Mouse (Mus musculus) CH12.LX (cell line): ENCODE data around the gene Map7. TPM values are rescaled to one million over a fixed set of nuclear protein-coding genes. Genes with fewer than 3 reads are reported as not detected.

Experiments
- DNase-seq: peaks from one replicate; pipeline ENCODE4 v3.0.0-alpha.2; 2013; ENCODE audit errors: extremely low read depth
- H3K27ac ChIP-seq: 2 replicates; pipeline ENCODE4 v1.5.1; 2012; ENCODE audit warnings: low read depth, mild to moderate bottlenecking, control low read depth, moderate library complexity; ENCODE audit not compliant: insufficient read depth
- H3K27me3 ChIP-seq: replicated peaks from 2 replicates; pipeline ENCODE3; 2012; ENCODE audit warnings: inconsistent platforms
- H3K36me3 ChIP-seq, 2 experiments: replicated peaks in 1 of 2; 2 replicates each; pipeline versions ENCODE3 to v1.6.1; 2012; ENCODE audit warnings: inconsistent platforms in 1 of 2, low read length in 1 of 2, mild to moderate bottlenecking in 1 of 2, mixed read lengths in 1 of 2, moderate library complexity in 1 of 2; ENCODE audit not compliant: control insufficient read depth in 1 of 2, insufficient read depth in 1 of 2
- H3K4me1 ChIP-seq, 2 experiments: 2 replicates each; pipeline ENCODE4 v1.6.1; 2012; ENCODE audit warnings: inconsistent platforms in 1 of 2, moderate library complexity in 1 of 2; ENCODE audit not compliant: insufficient read depth in 2 of 2, control insufficient read depth in 1 of 2
- H3K4me2 ChIP-seq: 2 replicates; pipeline ENCODE4 v1.6.1; 2012; ENCODE audit warnings: low read depth, mild to moderate bottlenecking, control low read depth; ENCODE audit not compliant: poor library complexity, insufficient read depth, severe bottlenecking
- H3K4me3 ChIP-seq, 3 experiments: fragments of 150-350 bp in 1 of 3; sonication (generic) in 1 of 3; replicated peaks in 1 of 3; 2 replicates each; pipeline versions ENCODE3 to v1.5.1; 2011 to 2012; ENCODE audit warnings: low read depth in 2 of 3, low read length in 2 of 3, mild to moderate bottlenecking in 2 of 3, moderate library complexity in 2 of 3, control low read depth in 1 of 3, improper control_type of control experiment in 1 of 3, inconsistent platforms in 1 of 3, mixed read lengths in 1 of 3; ENCODE audit not compliant: poor library complexity in 1 of 3
- H3K79me2 ChIP-seq: replicated peaks from 2 replicates; pipeline ENCODE4 v1.6.1; 2012; ENCODE audit warnings: mild to moderate bottlenecking, moderate library complexity; ENCODE audit not compliant: control insufficient read depth, poor library complexity, insufficient read depth, severe bottlenecking; ENCODE audit errors: extremely low read depth
- H3K9ac ChIP-seq: 2 replicates; pipeline ENCODE4 v1.6.1; 2012; ENCODE audit warnings: low read depth, mild to moderate bottlenecking, control low read depth, moderate library complexity; ENCODE audit not compliant: insufficient read depth
- H3K9me3 ChIP-seq: replicated peaks from 2 replicates; pipeline ENCODE3; 2012; ENCODE audit warnings: low read length, inconsistent platforms, mixed read lengths
- BHLHE40 ChIP-seq: IDR thresholded peaks from 2 replicates; pipeline ENCODE4 v1.6.1; 2011; ENCODE audit warnings: mild to moderate bottlenecking, low read depth, low read length, improper control_type of control experiment
- CHD2 ChIP-seq: IDR thresholded peaks from 2 replicates; pipeline ENCODE4 v1.6.1; 2011; ENCODE audit warnings: low read length, improper control_type of control experiment
- ELF1 ChIP-seq: IDR thresholded peaks from 2 replicates; pipeline ENCODE4 v1.6.1; 2014; ENCODE audit warnings: low read depth, mild to moderate bottlenecking, inconsistent platforms, low read length, improper control_type of control experiment
- EP300 ChIP-seq: IDR thresholded peaks from 2 replicates; pipeline ENCODE4 v1.6.1; 2011; ENCODE audit warnings: low read length, improper control_type of control experiment
- ETS1 ChIP-seq: conservative IDR thresholded peaks from 2 replicates; pipeline ENCODE4 v1.6.1; 2012; ENCODE audit warnings: low read depth, mild to moderate bottlenecking, inconsistent platforms, low read length, improper control_type of control experiment, moderate library complexity
- GABPA ChIP-seq: IDR thresholded peaks from 2 replicates; pipeline ENCODE4 v1.6.1; 2012; ENCODE audit warnings: low read depth, low read length, improper control_type of control experiment, inconsistent platforms; ENCODE audit not compliant: insufficient replicate concordance
- IRF4 ChIP-seq: IDR thresholded peaks from 2 replicates; pipeline ENCODE4 v1.6.1; 2014; ENCODE audit warnings: low read depth, mild to moderate bottlenecking, inconsistent platforms, low read length, improper control_type of control experiment
- JUND ChIP-seq: conservative IDR thresholded peaks from 2 replicates; pipeline ENCODE4 v1.6.1; 2011; ENCODE audit warnings: low read depth, low read length, improper control_type of control experiment
- MAFK ChIP-seq: IDR thresholded peaks from 2 replicates; pipeline ENCODE4 v1.6.1; 2011; ENCODE audit warnings: low read length, improper control_type of control experiment; ENCODE audit not compliant: insufficient replicate concordance
- MEF2A ChIP-seq: IDR thresholded peaks from 2 replicates; pipeline ENCODE4 v1.6.1; 2014; ENCODE audit warnings: low read depth, mild to moderate bottlenecking, inconsistent platforms, low read length, improper control_type of control experiment, borderline replicate concordance
- NELFE ChIP-seq: IDR thresholded peaks from 2 replicates; pipeline ENCODE4 v1.6.1; 2011; ENCODE audit warnings: low read depth, low read length, improper control_type of control experiment
- NRF1 ChIP-seq: IDR thresholded peaks from 2 replicates; pipeline ENCODE4 v1.6.1; 2014; ENCODE audit warnings: low read depth, mild to moderate bottlenecking, inconsistent platforms, low read length, improper control_type of control experiment, moderate library complexity
- PAX5 ChIP-seq: IDR thresholded peaks from 2 replicates; pipeline ENCODE4 v1.6.1; 2012; ENCODE audit warnings: low read length, inconsistent platforms, mixed read lengths
- RCOR1 ChIP-seq: conservative IDR thresholded peaks from 2 replicates; pipeline ENCODE4 v1.6.1; 2012; ENCODE audit warnings: low read depth, mild to moderate bottlenecking, inconsistent platforms, low read length, improper control_type of control experiment
- TBP ChIP-seq: conservative IDR thresholded peaks from 2 replicates; pipeline ENCODE4 v1.6.1; 2011; ENCODE audit warnings: low read depth, low read length, improper control_type of control experiment
- USF1 ChIP-seq: IDR thresholded peaks from 2 replicates; pipeline ENCODE4 v1.6.1; 2014; ENCODE audit warnings: low read depth, mild to moderate bottlenecking, inconsistent platforms, low read length, improper control_type of control experiment
- USF2 ChIP-seq: conservative IDR thresholded peaks from 2 replicates; pipeline ENCODE4 v1.6.1; 2011; ENCODE audit warnings: low read depth, low read length, improper control_type of control experiment
- ZC3H11A ChIP-seq: IDR thresholded peaks from 2 replicates; pipeline ENCODE4 v1.6.1; 2012; ENCODE audit warnings: low read depth, mild to moderate bottlenecking, inconsistent platforms, low read length, improper control_type of control experiment
- ZMIZ1 ChIP-seq: IDR thresholded peaks from 2 replicates; pipeline ENCODE4 v1.6.1; 2012; ENCODE audit warnings: low read depth, mild to moderate bottlenecking, inconsistent platforms, low read length, improper control_type of control experiment
- ZNF384 ChIP-seq: IDR thresholded peaks from 2 replicates; pipeline ENCODE4 v1.6.1; 2012; ENCODE audit warnings: low read depth, low read length, improper control_type of control experiment, inconsistent platforms
- dilution Hi-C: fragments of 300-500 bp; cut with MboI; formaldehyde crosslinking; loops from 2 replicates; pipeline ENCODE4 v1.14.3; 2020; ENCODE audit warnings: low sequenced_read_pairs; ENCODE audit not compliant: extremely low pct_unique_long_range_greater_than_20kb, extremely low pct_ligation_motif_present
- in situ Hi-C: fragments of 300-500 bp; cut with MboI; formaldehyde crosslinking; loops from 3 replicates; pipeline ENCODE4 v1.14.3; 2019; ENCODE audit warnings: low sequenced_read_pairs, low pct_ligation_motif_present, low pct_unique_long_range_greater_than_20kb, mixed read lengths
- polyA plus RNA-seq: library from polyadenylated mRNA; unstranded; fragments of >175 nt; gene quantifications from 2 replicates; pipeline ENCODE4 v1.2.1, GENCODE M21; 2012; ENCODE audit warnings: low read depth; ENCODE audit not compliant: insufficient read length
- total RNA-seq, 2 experiments: library from RNA; depleted of rRNA; stranded (reverse); fragments of 300-350 nt in 1 of 2; fragments of >200 nt in 1 of 2; gene quantifications; 2 replicates each; pipeline ENCODE4 v1.2.3; 2012 to 2014

Map7 gene
- total and polyA plus RNA-seq, 3 experiments, result 7.4 to 31.1 (median 21.6) TPM

DNA sequence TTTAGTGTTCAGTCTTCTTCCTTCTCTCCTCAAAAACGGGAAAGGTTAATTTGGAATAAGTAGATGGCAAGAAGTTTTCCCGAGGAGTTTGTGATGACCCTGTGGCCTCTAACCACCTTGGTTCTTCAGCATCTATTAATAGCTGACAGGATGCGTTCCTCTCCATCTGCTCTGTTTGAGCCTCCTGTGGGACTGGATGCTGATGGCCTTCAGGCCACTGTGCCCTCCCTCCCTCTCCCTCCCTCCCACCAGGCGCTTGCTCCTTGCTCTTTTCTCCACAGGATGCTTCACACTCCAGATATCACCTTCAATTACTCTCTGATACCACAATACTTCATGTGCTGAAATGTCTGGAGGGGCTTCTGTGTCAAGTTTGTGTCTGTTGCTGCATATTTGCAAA lies 10.5 kb downstream of the Map7 start:
- H3K4me3 ChIP-seq, result no peak overlapping the region
- no peaks in the 10 kb centered on the region for H3K79me2 ChIP-seq
- no peak overlapping the region for H3K4me2 ChIP-seq
- no peaks in the 10 kb centered on the region for H3K4me1 ChIP-seq
- no peaks in the 10 kb centered on the region for H3K36me3 ChIP-seq
- H3K27ac ChIP-seq, result no peak overlapping the region
- in situ Hi-C loops (no loop called here), dilution Hi-C loops (no loop called here)
- H3K9me3 ChIP-seq, result no peaks in the 10 kb centered on the region
- no peak for DNase-seq
- no peak overlapping the region for H3K9ac ChIP-seq
- TF ChIP-seq USF2 (no peak), ETS1 (no peak), NELFE (no peak), NRF1 (no peak), IRF4 (no peak), MAFK (no peak), TBP (no peak), PAX5 (no peak), ZMIZ1 (no peak), GABPA (no peak)
- H3K27me3 ChIP-seq, result no peaks in the 10 kb centered on the region

DNA sequence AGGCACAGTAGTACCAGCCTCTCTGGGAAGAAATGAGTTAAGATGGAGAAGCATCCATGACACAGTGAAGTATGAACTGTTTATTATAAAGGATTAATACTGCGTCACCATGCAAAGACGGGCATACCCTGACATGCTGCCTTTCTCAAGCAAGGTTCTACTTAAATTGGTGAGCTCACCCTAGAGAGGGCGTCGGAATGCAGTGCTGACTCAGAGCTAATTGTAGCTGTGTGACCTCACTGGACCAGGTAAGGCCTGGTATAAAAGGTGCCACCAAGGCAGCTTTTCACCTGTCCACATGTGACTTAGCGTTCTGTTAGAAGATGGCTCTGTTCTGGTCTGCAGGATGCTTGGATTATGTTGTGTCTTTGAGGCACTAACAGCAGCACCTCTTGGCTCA lies 11.0 kb downstream of the Map7 start:
- Histone ChIP-seq H3K79me2 (no peaks in the 10 kb centered on the region), H3K9me3 (no peaks in the 10 kb centered on the region), H3K27ac (no peak overlapping the region)
- dilution Hi-C loops, result no loop called here
- no peak for TF ChIP-seq ZC3H11A
- no peak for TF ChIP-seq USF1
- TF ChIP-seq EP300, result no peak
- TF ChIP-seq RCOR1, result no peak
- no peak for TF ChIP-seq PAX5
- TF ChIP-seq JUND, result no peak
- TF ChIP-seq CHD2, result no peak
- no peak for TF ChIP-seq ELF1
- no peak for TF ChIP-seq ZNF384
- no peak for TF ChIP-seq MEF2A
- TF ChIP-seq BHLHE40, result no peak
- no peak for TF ChIP-seq TBP
- no peak for TF ChIP-seq ZMIZ1
- no peak for TF ChIP-seq ETS1
- TF ChIP-seq, all 38 proteins: peak for 0
- Histone ChIP-seq H3K36me3 (no peaks in the 10 kb centered on the region), H3K4me3 (no peak overlapping the region), H3K4me2 (no peak overlapping the region), H3K4me1 (no peaks in the 10 kb centered on the region), H3K27me3 (no peaks in the 10 kb centered on the region), H3K9ac (no peak overlapping the region)
- no peak for DNase-seq
- in situ Hi-C loops, result no loop called here
